Mouse (Mus musculus) erythroid progenitor cell, adult 5-6 weeks (primary cell): Measurements from ENCODE around the gene Olfr917. TPM values are rescaled to one million over a fixed set of nuclear protein-coding genes. Genes with fewer than 3 reads are reported as not detected.

Source experiments
- ATAC-seq: replicated peaks from 2 replicates; pipeline ENCODE4 v1.8.0; 2016; ENCODE audit warnings: moderate number of reproducible peaks, mild to moderate bottlenecking, moderate TSS enrichment, inconsistent platforms; ENCODE audit not compliant: poor library complexity, low FRiP score, severe bottlenecking
- total RNA-seq, 2 experiments: library from RNA; stranded (forward) in 1 of 2; stranded (reverse) in 1 of 2; fragments of 150-400 nt in 1 of 2; fragments of 186-747, 209-891 nt in 1 of 2; gene quantifications; 2 replicates each; pipeline versions ENCODE4 v1.2.3 to v1.2.4; 2015 to 2017; ENCODE audit warnings: low replicate concordance in 2 of 2

Gene Olfr917
- total RNA-seq (2015; ENCODE audit: low replicate concordance) (not detected in 2 replicates), total RNA-seq (2017; ENCODE audit: low replicate concordance) (not detected in 2 replicates)

DNA sequence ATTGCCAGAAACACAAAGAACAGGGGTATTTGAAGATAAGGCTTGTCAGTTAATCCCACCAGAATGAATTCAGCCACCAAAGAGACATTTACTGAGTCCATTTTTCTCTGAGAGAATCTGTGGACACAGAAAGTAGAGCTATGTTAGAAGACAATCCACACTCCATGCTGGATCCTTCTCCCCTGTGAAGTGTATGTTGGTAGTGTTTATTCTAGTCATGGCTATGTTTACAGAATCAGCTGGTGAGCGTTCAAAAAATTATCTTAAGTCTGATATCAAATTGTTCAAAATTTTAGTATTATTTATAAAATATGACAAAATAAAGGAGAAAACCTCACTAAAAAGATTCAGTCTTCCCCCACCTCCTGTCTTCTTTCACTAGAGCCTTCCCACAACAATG, at the start of gene Olfr917:
TSS of gene Olfr917 (minus strand) at position 101 of the 400 bp plus-strand sequence.
- no peak for ATAC-seq

- no peak for ATAC-seq
Measured at GRCm38 (mm10) chr9:38674501-38674900, 8.9 kb upstream of the Olfr917 start, which contains the start of gene Olfr918. TSS of gene Olfr918 (minus strand) at chr9:38674601.

DNA sequence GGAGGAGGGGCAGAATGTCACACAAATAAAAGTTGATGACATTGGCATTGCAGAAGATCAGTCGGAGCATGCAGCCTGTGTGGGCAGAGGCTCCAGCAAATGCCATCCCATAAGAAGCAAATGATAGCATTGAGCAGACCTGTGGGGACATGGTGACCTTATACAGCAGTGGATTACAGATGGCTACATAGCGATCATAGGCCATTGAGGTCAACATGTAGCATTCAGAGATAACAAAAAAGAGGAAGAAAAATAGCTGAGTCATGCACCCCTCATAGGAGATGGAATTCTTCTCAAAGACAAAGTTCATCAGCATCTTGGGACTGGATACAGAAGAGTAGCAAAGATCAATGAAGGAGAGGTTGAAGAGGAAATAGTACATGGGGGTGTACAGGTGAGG, 7.2 kb upstream of the Olfr917 start:
- ATAC-seq, result no peak

GRCm38 (mm10) chr9:38659775-38660174, 5.9 kb downstream of the Olfr917 start, which contains the start of gene Olfr916:
TSS of gene Olfr916 (minus strand) at chr9:38659875.
- no peak for ATAC-seq

DNA sequence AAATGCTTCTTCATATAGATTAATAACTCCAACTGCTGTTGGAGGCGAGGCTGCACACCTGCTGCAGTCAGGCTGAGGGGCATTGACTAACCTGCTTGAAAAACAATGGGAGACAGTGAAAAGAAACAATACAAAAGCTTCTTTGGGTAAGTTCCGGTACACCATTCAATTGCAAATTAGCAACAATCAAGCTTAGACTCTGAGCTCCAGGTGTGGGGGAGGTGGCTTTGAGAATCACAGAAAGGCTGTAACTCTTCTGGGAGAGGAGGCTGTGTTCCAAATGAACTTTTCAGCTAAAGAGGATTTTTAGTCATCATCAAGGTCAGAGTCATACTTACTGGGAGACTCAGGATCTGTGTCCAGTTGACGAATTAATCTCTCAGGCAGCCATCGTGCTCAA, 33.2 kb downstream of the Olfr917 start:
- ATAC-seq, result no peak

Other genes with a start within 250 kb of the Olfr917 start
- gene Olfr901, start 236.4 kb downstream of the Olfr917 start, total RNA-seq (2015; ENCODE audit: low replicate concordance), result not detected in 2 replicates
- gene Olfr901, start 236.4 kb downstream of the Olfr917 start, total RNA-seq (2017; ENCODE audit: low replicate concordance), result not detected in 2 replicates
- gene Olfr902, start 218.2 kb downstream of the Olfr917 start, total RNA-seq (2015; ENCODE audit: low replicate concordance), result not detected in 2 replicates
- not detected in 2 replicates for gene Olfr902, start 218.2 kb downstream of the Olfr917 start, total RNA-seq (2017; ENCODE audit: low replicate concordance)
- gene Olfr904, start 202.7 kb downstream of the Olfr917 start, total RNA-seq (2015; ENCODE audit: low replicate concordance), result not detected in 2 replicates
- gene Olfr904, start 202.7 kb downstream of the Olfr917 start, total RNA-seq (2017; ENCODE audit: low replicate concordance), result not detected in 2 replicates
- gene Olfr905, start 194.7 kb downstream of the Olfr917 start, total RNA-seq (2015; ENCODE audit: low replicate concordance), result not detected in 2 replicates
- not detected in 2 replicates for gene Olfr905, start 194.7 kb downstream of the Olfr917 start, total RNA-seq (2017; ENCODE audit: low replicate concordance)
- not detected in 2 replicates for gene Olfr906, start 178.8 kb downstream of the Olfr917 start, total RNA-seq (2015; ENCODE audit: low replicate concordance)
- not detected in 2 replicates for gene Olfr906, start 178.8 kb downstream of the Olfr917 start, total RNA-seq (2017; ENCODE audit: low replicate concordance)
- gene Olfr907, start 170.0 kb downstream of the Olfr917 start, total RNA-seq (2015; ENCODE audit: low replicate concordance), result not detected in 2 replicates
- not detected in 2 replicates for gene Olfr907, start 170.0 kb downstream of the Olfr917 start, total RNA-seq (2017; ENCODE audit: low replicate concordance)
- not detected in 2 replicates for gene Olfr911-ps1, start 144.3 kb downstream of the Olfr917 start, total RNA-seq (2015; ENCODE audit: low replicate concordance)
- gene Olfr911-ps1, start 144.3 kb downstream of the Olfr917 start, total RNA-seq (2017; ENCODE audit: low replicate concordance), result not detected in 2 replicates
- not detected in 2 replicates for gene Olfr910, start 128.0 kb downstream of the Olfr917 start, total RNA-seq (2015; ENCODE audit: low replicate concordance)
- gene Olfr910, start 128.0 kb downstream of the Olfr917 start, total RNA-seq (2017; ENCODE audit: low replicate concordance), result not detected in 2 replicates
- not detected in 2 replicates for gene Olfr912, start 85.7 kb downstream of the Olfr917 start, total RNA-seq (2015; ENCODE audit: low replicate concordance)
- not detected in 2 replicates for gene Olfr912, start 85.7 kb downstream of the Olfr917 start, total RNA-seq (2017; ENCODE audit: low replicate concordance)
- gene Olfr913, start 73.1 kb downstream of the Olfr917 start, total RNA-seq (2015; ENCODE audit: low replicate concordance), result not detected in 2 replicates
- not detected in 2 replicates for gene Olfr913, start 73.1 kb downstream of the Olfr917 start, total RNA-seq (2017; ENCODE audit: low replicate concordance)
- not detected in 2 replicates for gene Olfr914, start 60.7 kb downstream of the Olfr917 start, total RNA-seq (2015; ENCODE audit: low replicate concordance)
- not detected in 2 replicates for gene Olfr914, start 60.7 kb downstream of the Olfr917 start, total RNA-seq (2017; ENCODE audit: low replicate concordance)
- gene Olfr916, start 6.0 kb downstream of the Olfr917 start, total RNA-seq (2015; ENCODE audit: low replicate concordance), result not detected in 2 replicates
- gene Olfr916, start 6.0 kb downstream of the Olfr917 start, total RNA-seq (2017; ENCODE audit: low replicate concordance), result not detected in 2 replicates
- gene Olfr918, start 8.8 kb upstream of the Olfr917 start, total RNA-seq (2015; ENCODE audit: low replicate concordance), result not detected in 2 replicates
- not detected in 2 replicates for gene Olfr918, start 8.8 kb upstream of the Olfr917 start, total RNA-seq (2017; ENCODE audit: low replicate concordance)
- not detected in 2 replicates for gene Olfr919, start 37.8 kb upstream of the Olfr917 start, total RNA-seq (2015; ENCODE audit: low replicate concordance)
- gene Olfr919, start 37.8 kb upstream of the Olfr917 start, total RNA-seq (2017; ENCODE audit: low replicate concordance), result not detected in 2 replicates
- 5.4 and 8.8 TPM in 2 replicates for gene Vwa5a, start 52.4 kb upstream of the Olfr917 start, total RNA-seq (2015; ENCODE audit: low replicate concordance)
- 3.9 and 5.1 TPM in 2 replicates for gene Vwa5a, start 52.4 kb upstream of the Olfr917 start, total RNA-seq (2017; ENCODE audit: low replicate concordance)
- gene Olfr920, start 86.5 kb upstream of the Olfr917 start, total RNA-seq (2015; ENCODE audit: low replicate concordance), result not detected in 2 replicates
- 0.26 TPM in 1 of 2 replicates, not detected in the other for gene Olfr920, start 86.5 kb upstream of the Olfr917 start, total RNA-seq (2017; ENCODE audit: low replicate concordance)
- not detected in 2 replicates for gene Olfr921, start 107.2 kb upstream of the Olfr917 start, total RNA-seq (2015; ENCODE audit: low replicate concordance)
- not detected in 2 replicates for gene Olfr921, start 107.2 kb upstream of the Olfr917 start, total RNA-seq (2017; ENCODE audit: low replicate concordance)
- gene Olfr922, start 148.8 kb upstream of the Olfr917 start, total RNA-seq (2015; ENCODE audit: low replicate concordance), result not detected in 2 replicates
- not detected in 2 replicates for gene Olfr922, start 148.8 kb upstream of the Olfr917 start, total RNA-seq (2017; ENCODE audit: low replicate concordance)
- gene Olfr923, start 160.7 kb upstream of the Olfr917 start, total RNA-seq (2015; ENCODE audit: low replicate concordance), result not detected in 2 replicates
- gene Olfr923, start 160.7 kb upstream of the Olfr917 start, total RNA-seq (2017; ENCODE audit: low replicate concordance), result not detected in 2 replicates
- gene Olfr924, start 178.6 kb upstream of the Olfr917 start, total RNA-seq (2015; ENCODE audit: low replicate concordance), result not detected in 2 replicates
- not detected in 2 replicates for gene Olfr924, start 178.6 kb upstream of the Olfr917 start, total RNA-seq (2017; ENCODE audit: low replicate concordance)
- gene Olfr26, start 189.2 kb upstream of the Olfr917 start, total RNA-seq (2015; ENCODE audit: low replicate concordance), result not detected in 2 replicates
- gene Olfr26, start 189.2 kb upstream of the Olfr917 start, total RNA-seq (2017; ENCODE audit: low replicate concordance), result not detected in 2 replicates
- gene Olfr926, start 211.3 kb upstream of the Olfr917 start, total RNA-seq (2015; ENCODE audit: low replicate concordance), result not detected in 2 replicates
- not detected in 2 replicates for gene Olfr926, start 211.3 kb upstream of the Olfr917 start, total RNA-seq (2017; ENCODE audit: low replicate concordance)